Mouse (Mus musculus) cerebellum, adult 2 months (tissue): ENCODE measurements around the gene Map1b.

Source experiments
- CTCF ChIP-seq: fragments of 200-500 bp; IDR thresholded peaks from 2 replicates; pipeline ENCODE4 v1.5.1; 2011; ENCODE audit warnings: low read depth, mild to moderate bottlenecking, control low read depth, low read length, moderate library complexity, borderline replicate concordance; ENCODE audit not compliant: insufficient read depth
- POLR2A ChIP-seq: fragments of 200-500 bp; IDR thresholded peaks from 2 replicates; pipeline ENCODE4 v1.6.1; 2011; ENCODE audit warnings: low read length, control low read depth, borderline replicate concordance; ENCODE audit not compliant: insufficient read depth

- TF ChIP-seq POLR2A (no peak), CTCF (no peak)
Observed at GRCm38 (mm10) chr13:99550679-99551369, 34.5 kb upstream of the Map1b start.
